Mouse (Mus musculus): ENCODE measurements around the gene Anxa2.

Anxa2 gene

DNA sequence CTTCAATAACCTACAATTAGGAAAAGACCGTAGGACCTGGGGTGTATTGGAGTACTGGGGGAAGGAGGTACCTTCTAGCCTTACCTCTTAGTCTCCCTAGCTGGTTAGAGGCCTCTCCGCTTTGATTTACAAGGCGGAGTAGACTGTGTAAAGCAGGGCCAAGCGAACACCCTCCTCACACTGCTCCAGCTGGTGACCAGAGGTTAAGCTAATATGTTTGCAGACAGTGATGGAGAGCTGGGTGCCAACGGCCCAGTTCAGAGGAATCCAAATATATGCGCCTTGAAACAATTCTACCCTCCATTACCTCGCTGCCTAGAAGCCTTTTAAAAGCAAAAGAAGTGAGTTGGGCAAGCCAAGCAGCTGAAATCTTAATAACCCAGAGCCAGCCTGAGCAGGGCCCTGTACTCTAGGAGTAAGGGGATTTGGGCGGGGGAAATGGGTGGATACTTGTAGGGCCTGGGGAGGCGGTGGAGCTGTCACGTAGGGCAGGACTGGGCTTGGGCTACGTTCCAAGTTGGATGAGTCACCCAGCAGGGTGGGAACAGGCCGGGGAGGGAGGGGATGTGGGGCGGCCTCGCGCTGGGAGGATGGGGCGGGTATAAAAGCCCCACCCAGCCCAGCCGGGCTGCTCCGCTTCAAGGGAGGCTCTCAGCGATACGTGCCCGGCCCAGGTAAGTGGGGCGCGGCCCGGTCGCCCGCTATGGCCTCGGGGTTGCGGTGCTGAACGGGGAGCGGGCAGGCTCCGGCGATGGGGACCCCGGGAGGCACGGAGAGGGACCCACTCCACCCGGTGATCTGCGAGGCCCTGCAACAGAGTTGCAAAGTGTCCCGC lies at the start of gene Anxa2:
TSS of gene Anxa2 (plus strand) at position 555 of the 835 bp plus-strand sequence.
- peak; percentile 26 to 32 for DNase-seq

DNA sequence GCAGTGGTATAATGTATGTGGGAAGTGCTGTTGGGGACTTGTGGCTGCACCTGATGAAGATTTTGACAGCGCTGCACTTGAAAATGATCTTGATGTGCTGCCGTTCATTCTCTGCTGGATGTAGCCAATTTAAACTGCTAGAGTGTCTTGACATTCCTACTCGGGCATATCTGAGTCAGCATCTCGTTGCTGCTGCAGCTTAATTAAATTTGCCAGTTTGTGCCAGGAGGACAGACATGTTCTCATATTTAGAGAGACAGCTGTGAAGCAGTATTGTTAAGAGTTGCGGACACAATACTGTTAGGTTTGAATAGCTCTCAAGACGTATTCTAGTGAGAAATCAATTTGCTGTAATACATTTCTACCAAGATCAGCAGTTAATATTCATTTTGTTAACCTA lies 48.7 kb upstream of the Anxa2 start:
- DNase-seq = no peak

DNA sequence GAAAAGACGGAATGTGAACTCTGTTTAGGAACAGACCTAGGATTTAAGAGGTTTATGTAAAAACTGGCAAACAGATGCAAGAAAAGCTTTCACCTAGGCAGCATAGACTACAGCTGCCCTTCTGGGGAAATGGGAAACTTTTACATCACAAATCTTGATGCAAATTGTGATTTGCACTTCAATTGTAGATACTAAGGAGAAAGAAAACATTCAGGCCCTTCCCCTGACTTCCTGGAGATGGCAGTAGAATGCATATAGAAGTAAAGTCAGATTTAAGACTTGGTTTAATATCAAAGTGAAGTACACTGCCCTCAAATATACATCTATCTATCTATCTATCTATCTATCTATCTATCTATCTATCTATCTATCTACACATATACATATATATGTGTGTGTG lies 33.9 kb upstream of the Anxa2 start:
- no peak for DNase-seq

DNA sequence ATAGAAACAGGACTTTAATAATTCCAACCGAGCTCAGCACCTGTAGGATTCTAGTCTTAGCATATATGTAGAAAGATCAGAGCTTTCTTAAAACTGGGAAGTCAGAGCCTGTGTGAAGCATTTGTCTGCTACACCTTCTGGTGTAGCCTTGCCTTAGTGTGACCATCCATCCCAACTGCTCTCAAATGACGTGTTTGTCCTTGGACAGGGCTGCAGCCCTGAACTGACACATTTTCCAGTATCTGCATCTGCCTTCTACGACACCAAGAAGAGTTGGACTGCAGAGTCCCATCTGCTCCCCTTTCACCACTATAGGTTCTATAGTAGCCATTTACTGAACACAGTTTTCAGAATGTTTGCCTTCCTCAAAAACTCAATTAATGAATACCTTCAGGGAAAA lies 22.9 kb upstream of the Anxa2 start:
- no peak for DNase-seq

DNA sequence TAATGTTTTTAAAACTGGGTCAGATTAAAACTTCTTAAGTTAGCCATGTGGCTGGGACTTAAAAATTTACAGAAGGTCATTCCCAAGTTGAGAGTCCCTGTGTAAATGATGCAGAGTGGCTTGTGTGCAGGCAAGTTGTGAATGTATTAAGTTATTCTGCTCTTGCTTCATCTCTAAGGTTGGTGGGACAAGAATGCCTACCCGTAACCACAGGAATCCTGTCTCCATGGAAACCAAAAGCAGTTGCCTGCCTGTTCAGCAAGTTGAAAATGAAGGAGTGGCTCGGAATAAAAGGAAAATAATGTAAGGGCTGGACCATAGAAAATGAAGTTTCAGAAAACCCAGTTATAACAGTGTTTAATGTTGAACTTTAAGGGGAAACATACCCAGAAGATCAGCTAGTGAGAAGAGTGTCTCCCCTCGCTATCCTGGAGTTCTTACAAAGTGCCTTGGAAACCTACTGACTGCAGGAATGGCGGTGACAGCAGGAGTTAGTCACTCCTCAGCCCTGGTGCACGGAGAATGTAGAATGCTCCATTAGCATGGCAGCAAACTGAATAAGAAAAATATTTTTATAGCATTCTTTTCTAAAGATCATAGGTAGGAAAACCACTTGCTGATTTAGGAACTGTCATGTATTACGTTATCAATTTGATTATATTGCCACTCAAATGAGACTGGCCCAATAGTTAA lies 21.4 kb upstream of the Anxa2 start:
- no peak for DNase-seq

DNA sequence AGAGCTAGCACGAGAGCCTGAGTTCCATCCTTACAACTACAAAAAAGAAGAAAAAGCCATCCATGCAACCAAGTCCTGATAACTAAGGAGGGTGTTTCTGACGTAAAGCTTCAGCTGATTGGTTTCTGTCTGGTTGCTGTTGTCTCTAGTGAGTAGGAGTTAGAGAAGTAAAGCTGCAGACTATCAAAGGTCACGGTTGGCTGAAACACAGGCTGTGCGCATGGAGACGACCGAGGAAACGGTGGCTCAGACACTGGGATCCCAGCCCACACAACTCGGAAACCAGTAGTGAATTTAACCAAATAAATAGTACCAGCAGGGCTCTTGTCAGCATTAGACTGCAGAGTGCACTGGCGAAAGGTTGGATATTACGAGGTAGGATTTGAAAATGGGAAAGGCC lies 18.2 kb upstream of the Anxa2 start:
- no peak for DNase-seq

DNA sequence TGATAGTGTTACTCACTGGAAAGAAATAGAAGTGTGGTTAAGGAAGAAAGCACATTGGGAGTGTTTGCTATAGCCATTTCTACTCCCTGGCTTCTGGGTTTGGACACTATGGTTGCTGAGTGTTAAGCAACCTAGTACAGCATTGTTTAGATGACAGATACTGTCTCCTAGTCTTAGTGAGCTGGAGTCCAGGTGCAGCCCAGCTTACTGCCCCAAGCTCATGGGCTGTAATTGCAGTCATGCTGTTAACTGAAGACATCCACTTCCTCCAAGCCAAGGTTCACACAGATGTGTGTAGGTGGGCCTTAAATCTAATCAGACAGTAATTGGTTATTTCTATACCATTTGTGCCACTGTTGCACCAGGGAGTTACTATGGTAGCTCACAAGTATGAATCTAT lies 17.8 kb upstream of the Anxa2 start:
- DNase-seq = no peak

DNA sequence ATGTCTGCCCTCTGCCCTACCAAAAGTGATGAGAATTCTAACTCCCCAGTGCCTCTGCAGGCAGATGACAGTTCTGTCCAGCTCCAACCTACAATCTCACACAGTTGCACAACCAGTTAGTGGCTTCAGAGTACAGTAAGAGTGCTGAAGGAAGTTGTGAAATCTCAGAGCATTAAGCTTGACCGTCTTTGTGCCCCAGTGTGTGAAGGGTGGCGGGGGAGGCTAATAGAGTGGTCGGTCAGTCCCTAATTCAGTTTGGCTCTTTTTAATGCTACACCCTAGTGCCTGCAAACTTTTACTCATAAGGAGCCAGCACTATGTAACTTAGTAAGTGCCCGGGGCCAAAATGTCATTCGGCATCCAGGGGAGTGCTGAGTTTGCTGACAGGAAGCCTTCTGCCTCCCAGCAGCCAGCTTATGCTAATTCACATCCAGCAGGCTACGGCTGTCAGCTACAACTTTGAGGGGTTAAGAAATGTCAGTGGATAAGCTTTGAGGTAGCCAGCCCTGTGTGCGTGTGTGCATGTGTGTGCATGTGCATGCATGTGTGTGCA lies 13.5 kb upstream of the Anxa2 start:
- no peak for DNase-seq

DNA sequence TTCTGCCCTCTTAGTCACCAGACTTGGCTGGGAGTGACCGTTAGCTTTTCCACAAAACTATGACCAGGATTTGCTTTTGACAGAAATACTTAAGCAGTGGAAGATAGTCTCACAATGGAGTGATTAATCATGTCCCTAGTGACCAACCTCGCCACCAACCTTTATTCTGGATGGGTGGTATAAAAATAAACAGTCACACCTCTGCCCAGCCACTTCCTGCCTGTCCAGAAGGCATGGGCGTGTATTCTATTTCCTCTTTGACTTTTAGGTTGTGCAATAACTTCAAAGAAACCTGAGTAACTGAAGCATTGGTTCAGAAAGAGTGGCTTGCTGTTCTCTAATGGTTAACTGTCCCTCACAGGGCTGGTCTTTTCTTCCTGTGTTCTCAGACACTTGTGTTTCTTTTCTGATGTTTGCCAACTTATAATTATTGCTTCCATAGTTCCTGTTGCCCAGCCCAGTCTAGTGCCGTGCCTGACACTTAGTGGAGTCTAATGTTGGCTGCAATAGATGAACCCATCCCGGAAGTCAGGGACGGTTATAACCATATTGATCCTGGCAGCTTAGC lies 10.9 kb upstream of the Anxa2 start:
- no peak for DNase-seq

DNA sequence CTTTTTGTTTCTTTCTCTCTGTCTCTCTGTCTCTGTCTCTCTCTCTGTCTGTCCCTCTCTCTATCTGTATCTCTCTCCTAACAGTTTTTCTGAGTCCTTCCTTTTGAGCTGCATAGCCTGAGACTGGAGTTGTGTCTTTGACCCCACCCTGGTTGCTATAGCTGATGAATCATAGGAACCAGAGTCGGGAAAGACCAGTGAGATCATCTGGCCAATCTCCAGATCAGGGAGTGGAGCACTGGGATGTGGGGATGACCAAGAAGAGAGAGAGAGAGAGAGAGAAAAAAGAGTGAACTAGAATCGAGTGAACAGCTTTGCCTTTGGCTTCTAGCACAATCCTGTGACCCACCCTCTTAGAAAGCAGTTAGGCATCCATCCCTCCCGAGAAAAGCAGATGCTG lies 10.2 kb upstream of the Anxa2 start:
- DNase-seq = no peak

DNA sequence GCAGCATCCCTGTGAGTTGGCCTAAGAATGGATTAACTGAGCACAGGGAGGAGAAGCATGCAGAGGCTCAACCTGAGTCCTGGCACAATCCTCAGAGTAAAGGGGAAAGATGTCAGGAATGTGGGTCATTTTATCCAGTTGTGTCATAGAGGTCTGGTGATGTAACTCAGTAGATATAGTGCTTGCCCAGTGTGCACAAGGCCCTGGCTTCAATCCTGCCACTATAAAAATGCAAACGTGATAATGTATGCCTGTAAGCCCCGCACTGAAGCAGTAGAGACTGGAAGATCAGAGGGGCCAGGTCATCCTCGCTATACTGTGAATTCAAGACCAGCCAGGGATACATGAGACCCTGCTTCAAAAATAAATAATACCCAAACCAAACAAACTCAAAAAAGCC lies 4.6 kb upstream of the Anxa2 start:
- DNase-seq = no peak

DNA sequence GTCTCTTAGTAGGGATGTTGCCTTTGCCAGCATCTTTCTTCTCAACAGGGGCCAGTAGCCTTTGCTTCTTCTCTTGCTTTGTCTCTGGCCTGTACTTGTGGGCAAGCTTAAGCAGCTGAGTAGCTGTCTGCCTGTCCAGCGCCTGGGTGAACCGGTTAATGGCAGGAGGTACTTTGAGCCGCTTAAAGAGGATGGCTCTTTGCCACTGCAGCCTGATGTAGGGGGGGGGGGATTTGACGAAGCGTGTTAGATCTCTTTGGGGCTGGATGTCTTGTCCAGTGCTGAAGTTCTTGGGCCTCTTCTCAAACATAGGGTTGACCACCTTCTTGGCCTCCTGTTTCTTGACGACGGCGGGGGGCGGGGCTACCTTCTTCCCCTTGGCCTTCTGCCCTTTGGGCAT lies 2.8 kb upstream of the Anxa2 start:
- DNase-seq = no peak

DNA sequence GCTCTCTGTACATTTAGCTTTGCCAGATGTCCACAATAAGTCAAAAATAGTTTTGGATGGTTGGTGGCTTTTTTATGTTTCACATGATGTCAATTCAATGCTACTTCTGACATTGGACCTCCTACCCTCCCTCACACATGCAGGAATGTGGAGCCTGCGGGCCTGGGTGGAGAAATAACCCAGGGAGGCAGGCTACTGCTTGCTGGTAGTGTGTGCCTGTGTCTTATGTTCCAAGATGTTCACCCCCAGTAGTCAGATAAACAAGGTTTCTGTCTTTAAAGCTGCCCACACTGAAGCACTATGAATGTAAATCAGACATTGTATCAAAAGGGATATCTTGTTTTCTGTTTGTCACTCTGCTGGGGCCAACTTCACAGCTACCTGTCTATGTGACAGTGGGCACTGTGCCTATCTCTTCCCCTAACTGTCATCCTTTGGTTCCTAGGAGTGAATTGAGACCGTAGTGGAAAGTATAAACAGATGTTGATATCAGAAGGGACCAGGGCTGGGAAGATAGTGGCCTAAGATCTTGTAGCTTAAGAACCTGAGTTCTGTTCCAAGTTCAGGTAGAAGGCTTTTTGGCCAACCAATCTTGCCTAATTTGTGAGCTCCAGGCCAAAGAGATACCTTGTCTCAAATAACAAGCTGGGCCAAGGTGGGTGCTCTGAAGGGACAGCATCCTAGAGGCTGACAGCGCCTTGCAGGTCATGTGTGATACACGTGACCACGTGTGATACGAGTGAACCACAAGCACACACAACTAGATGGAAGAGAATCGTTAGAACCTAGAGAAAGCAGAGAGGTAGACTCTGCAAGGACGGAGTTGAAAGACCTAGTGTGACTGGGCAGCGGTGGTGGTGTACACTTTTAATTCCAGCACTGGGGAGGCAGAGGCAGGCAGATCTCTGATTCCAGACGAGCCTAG lies 1.3 kb upstream of the Anxa2 start:
- DNase-seq = no peak

DNA sequence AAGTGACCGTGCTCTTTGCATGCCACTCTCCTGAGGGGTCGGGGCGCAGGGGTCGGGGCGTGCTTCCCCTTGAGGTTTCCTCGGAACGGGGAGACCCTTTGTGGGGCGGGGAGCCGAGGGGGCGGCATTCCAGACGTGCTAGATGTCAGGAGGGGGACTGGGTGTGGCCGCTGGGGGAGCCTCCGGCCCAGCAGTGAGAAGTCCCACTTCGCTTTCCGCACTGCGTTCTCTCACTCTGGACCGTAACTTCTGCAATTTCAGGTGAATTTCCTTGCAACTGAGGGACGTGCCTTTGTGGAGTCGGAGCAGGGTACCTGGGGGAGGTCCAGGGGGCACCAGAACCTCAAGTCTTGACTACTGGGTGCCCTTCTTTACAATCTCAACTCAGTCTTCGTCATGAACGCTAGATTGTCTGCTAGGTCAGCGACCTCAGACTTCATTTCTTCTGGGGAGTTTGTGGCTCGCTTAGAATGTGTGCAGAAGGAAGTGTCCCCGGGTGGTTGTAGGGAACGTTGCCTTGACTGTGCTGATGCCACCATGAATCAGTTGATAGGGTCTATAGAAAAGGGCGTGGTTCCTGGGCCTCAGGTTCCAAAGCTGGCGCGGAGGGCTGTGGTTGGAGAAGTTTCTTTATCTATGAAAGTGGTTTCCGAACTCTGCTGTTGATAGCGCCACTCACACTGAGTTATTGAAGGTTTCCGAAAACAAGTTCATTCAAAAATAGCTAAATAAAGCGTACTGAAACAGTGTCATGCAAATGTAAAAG lies 664 bp downstream of the Anxa2 start:
- peak; percentile 20 to 24 for DNase-seq

DNA sequence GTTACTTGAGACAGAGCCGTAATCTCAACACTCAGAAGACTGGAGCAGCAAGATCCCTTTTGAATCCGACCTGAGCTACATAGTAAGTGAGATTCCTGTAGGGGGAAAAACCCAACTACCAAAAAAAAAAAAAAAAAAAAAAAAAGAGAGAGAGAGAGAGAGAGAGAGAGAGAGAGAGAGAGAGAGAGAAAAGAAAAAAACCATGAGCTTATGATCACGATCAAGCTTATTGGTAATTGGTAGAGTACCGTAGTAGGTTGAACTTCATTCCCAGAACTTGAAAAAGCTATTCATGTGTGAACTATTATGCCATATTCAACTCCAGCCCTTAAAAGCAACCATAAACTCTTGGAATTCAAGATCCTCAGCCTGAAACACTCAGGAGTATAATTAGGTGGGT lies 1.3 kb downstream of the Anxa2 start:
- DNase-seq = no peak

DNA sequence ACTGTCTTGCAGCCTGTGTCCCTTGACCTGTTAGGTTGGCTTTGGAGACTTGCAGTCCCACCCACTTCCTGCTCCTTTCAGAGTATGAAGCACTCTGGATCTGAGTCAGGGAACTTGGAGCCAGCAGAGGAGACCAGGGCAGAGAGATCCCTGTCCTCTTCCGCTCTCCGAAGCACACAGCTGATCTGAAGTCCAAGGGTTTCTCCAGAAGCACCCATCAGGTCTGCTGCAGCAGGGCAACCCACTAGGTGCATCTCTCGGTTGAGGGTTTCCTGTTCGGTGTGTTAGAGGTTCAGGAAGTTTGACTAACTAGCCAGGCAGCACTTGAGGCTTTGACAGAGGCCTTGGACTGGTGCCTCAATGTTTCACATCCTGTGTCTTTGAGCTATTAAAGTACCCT lies 2.0 kb downstream of the Anxa2 start:
- no peak for DNase-seq

DNA sequence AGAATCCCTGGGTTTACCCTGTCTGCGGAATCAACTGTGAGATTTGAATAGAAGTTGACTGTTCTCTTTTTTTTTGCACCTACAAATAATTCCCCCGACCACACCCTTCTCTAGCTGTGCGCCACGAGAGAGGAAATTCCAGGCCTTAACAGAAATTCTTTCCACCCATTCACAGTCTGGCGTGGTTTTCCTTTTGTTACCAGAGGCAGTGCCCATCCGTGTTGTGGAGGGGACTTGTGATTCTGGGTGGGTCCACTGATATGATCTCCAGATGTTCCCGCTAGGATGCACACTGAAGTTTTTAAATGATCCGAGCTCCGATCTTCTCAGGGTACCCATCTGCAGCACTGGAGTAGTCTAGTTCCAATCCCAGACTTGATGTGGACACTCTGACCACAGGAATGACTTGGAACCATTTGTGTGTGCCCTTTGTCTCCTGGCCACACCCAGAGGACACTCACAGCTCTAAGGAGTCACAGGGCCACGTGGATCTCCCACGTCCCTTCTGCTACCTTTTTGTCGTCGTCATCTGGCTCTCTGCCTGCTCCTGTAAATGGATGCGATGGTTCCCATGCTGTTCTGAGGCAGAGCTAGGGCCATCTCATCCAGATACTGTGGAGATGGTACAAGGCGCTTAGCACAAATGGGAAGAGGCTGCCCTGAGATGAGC lies 3.1 kb downstream of the Anxa2 start:
- DNase-seq = no peak

DNA sequence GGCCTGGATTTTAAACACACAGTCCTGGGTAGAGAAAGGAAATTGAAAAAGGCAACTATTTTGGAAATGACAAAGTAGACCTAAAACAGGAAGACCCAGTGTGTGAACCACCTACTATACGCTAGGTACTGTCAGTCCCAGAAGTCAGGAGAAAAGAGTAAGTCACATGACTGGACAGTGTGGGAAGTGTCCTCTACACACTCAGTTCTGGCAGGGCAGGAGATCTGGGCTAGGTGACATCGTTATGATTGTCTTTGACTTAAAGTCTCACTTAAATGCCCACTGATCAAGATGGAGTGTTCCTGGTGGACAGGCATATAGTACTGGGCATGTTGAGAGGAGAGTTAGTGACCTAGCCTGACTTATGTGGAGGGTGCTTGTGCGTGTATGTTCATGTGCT lies 3.7 kb downstream of the Anxa2 start:
- no peak for DNase-seq

DNA sequence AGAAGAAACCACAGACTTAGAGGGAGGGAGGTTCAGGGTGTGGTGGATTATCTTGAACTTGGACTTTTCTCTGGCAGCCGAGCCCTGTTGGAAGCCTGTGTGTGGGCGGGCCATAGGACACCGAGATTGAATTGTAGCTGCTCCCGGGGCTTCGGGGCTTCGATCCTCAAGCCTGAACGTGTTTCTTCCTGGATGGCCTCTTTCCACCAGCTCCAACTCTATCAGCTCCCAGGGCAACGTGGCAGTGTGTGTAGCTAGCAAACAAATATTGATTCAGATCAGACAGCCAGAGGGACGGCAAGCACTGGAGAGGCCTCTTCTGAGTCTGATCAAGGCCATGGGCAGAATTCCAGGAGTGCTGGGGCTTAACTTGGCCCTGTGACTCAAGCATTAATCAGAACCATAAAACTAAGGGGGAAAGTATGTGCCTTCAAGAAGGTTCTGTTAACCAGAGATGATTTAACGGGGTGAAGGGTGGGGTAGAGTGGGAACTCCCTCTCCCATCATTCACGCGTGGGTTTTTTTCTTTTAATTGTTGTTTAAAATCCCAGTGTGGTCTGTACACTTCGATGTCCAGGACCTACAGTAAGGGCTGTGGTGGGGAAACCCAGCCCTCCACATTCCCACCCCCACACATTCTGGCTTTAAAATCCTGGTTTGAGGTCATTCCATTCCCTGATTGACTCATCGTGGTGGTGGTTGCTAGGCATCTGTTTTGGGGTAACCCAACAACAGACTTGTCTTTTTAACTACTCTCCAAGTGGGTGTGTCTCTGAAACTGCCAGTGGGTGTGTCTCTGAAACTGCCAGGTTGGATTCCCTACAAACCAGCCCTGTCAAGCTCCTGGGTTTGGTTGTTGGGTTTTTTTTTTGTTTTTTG lies 4.6 kb downstream of the Anxa2 start:
- no peak for DNase-seq

DNA sequence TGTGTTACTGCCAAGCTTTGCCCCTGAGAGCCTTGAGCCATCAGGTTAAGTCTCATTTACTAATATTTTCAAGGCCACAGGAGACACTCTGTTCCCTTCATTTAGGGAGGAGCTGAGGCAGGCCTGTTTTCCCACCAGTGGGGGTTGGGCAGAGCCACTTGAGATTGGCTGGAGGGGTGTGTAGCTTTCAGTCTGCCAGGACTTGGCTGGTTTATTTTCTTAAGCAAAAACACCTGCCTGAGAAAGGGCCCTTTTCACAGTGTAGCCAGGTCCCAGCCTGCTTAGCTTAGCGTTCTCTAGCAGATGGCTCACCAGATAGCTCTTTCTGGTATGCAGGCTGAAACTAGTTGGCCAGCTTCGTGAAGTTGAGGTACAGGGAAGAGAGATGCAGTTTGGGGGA lies 5.6 kb downstream of the Anxa2 start:
- no peak for DNase-seq
